Mouse (Mus musculus) kidney, embryonic 15.5 days (tissue): ENCODE measurements around the gene Arg2. TPM values are rescaled to one million over a fixed set of nuclear protein-coding genes. Genes with fewer than 3 reads are reported as not detected.

ENCODE experiments used
- polyA plus RNA-seq: library from polyadenylated mRNA; unstranded; fragments of >200 nt; fragmentation: Nextera tagmentation; extraction: Ambion mirVana; gene quantifications from 2 replicates; pipeline ENCODE4 v1.2.1, GENCODE M21; 2015

Arg2 gene
- polyA plus RNA-seq, 1 experiment from 2014 or later, result 13.2 TPM

Other genes starting within 250 kb of the Arg2 start
- gene Plek2, start 223.8 kb upstream of the Arg2 start, polyA plus RNA-seq, result 4.4 and 4.6 TPM in 2 replicates
- gene Tmem229b, start 123.2 kb upstream of the Arg2 start, polyA plus RNA-seq, result 4.2 and 4.5 TPM in 2 replicates
- 6.3 and 7.0 TPM in 2 replicates for gene Plekhh1, start 101.6 kb upstream of the Arg2 start, polyA plus RNA-seq
- 31.7 and 36.2 TPM in 2 replicates for gene Pigh, start 41.1 kb upstream of the Arg2 start, polyA plus RNA-seq
- gene Vti1b, start 41.9 kb downstream of the Arg2 start, polyA plus RNA-seq, result 97.7 and 101 TPM in 2 replicates
- gene Rdh11, start 61.5 kb downstream of the Arg2 start, polyA plus RNA-seq, result 25.9 and 26.8 TPM in 2 replicates
- gene Rdh12, start 78.1 kb downstream of the Arg2 start, polyA plus RNA-seq, result 2.4 and 3.1 TPM in 2 replicates
- gene Zfyve26, start 165.5 kb downstream of the Arg2 start, polyA plus RNA-seq, result 14.4 and 15.4 TPM in 2 replicates
- gene Rad51b, start 166.5 kb downstream of the Arg2 start, polyA plus RNA-seq, result 7.8 and 8.2 TPM in 2 replicates